Mouse (Mus musculus) neural tube, embryonic 15.5 days (tissue): ENCODE measurements at regions not wholly inside any gene's neighbourhood (a gene's known extent, or its start where the extent isn't known, plus 50 kb on each side); places are given as distances from the start of the nearest gene placed in this dataset.

ENCODE experiments used
- ATAC-seq: fragments of 200-750 bp; cut with Nextera tagmentation; 2 replicates; pipeline ENCODE4 v1.8.0; 2017; ENCODE audit warnings: mild to moderate bottlenecking, moderate TSS enrichment, moderate library complexity; ENCODE audit not compliant: low FRiP score
- H3K27ac ChIP-seq: fragments of 300-500 bp; sonication (generic); replicated peaks from 2 replicates; pipeline ENCODE4 v1.5.1; 2015; ENCODE audit warnings: mild to moderate bottlenecking, inconsistent platforms
- H3K27me3 ChIP-seq: fragments of 300-500 bp; sonication (generic); replicated peaks from 2 replicates; pipeline ENCODE4 v1.6.1; 2015; ENCODE audit warnings: inconsistent platforms
- H3K36me3 ChIP-seq: fragments of 300-500 bp; sonication (generic); 2 replicates; pipeline ENCODE4 v1.6.1; 2015; ENCODE audit warnings: inconsistent platforms
- H3K4me1 ChIP-seq: fragments of 300-500 bp; sonication (generic); 2 replicates; pipeline ENCODE4 v1.6.1; 2015; ENCODE audit warnings: inconsistent platforms
- H3K4me2 ChIP-seq: fragments of 300-500 bp; sonication (generic); 2 replicates; pipeline ENCODE4 v1.6.1; 2015; ENCODE audit warnings: inconsistent platforms, mild to moderate bottlenecking, moderate library complexity
- H3K4me3 ChIP-seq: fragments of 300-500 bp; sonication (generic); replicated peaks from 2 replicates; pipeline ENCODE4 v1.5.1; 2015; ENCODE audit warnings: mild to moderate bottlenecking, inconsistent platforms
- H3K9ac ChIP-seq: fragments of 300-500 bp; sonication (generic); replicated peaks from 2 replicates; pipeline ENCODE4 v1.6.1; 2015; ENCODE audit warnings: mild to moderate bottlenecking, inconsistent platforms
- H3K9me3 ChIP-seq: fragments of 300-500 bp; sonication (generic); replicated peaks from 2 replicates; pipeline ENCODE4 v1.6.1; 2016; ENCODE audit warnings: inconsistent platforms
- WGBS: fragments of 180-500 bp; shearing (Covaris S2); methylation state at CpG from one replicate; pipeline ENCODE4 v1.1.7; 2015; ENCODE audit warnings: mixed read lengths; 5-methylcytosine and 5-hydroxymethylcytosine counted together

DNA sequence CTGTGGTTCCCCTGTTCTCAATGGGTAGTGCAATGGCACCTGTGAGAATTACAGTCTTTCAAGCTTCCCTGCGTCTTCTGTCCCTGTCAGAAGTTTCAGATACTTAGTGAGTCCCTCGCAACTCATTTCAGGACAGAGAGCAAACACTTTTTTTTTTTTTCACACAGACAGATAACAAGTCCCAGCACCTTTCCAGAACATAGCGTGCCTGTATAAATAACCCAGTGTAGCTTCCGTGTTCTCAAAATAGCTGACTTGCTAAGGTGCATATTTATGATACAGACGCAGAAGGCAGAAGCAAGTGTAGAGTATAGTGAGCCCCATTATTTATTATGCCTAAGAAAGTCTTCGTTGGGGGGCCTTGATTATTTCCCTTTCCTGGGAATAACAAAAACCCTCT, 929.4 kb downstream of the Robo2 start:
- 58% methylated on average over 6 of the region's 6 CpGs for WGBS
- H3K9ac ChIP-seq: no peak overlapping the region
- no peaks in the 10 kb centered on the region for H3K9me3 ChIP-seq
- H3K4me3 ChIP-seq: no peak overlapping the region
- no peaks in the 10 kb centered on the region for H3K36me3 ChIP-seq
- H3K27ac ChIP-seq: no peak overlapping the region
- no peaks in the 10 kb centered on the region for H3K27me3 ChIP-seq
- no peak for ATAC-seq
- H3K4me1 ChIP-seq: no peaks in the 10 kb centered on the region
- H3K4me2 ChIP-seq: no peak overlapping the region

DNA sequence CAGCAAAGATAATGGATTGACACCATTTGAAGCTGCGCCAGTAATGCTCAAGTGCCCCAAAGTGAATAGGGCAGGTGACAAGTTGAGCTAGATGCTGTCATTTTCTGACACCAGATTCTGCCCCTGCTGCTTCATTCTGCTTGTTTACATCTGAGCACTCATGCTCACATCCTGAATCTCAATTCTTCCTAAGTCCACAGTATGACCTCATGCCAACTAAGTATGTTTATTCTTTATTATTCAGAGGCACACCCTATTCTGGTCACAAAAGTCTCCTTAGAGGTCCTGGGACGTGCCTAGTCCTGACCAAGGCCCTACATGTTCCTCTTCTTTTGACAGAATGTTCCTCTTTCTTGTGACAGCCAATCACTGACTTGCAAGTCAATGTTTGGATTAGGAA, 938.1 kb downstream of the Robo2 start:
- Histone ChIP-seq H3K4me1 (no peaks in the 10 kb centered on the region), H3K9me3 (no peaks in the 10 kb centered on the region), H3K4me2 (no peak overlapping the region), H3K36me3 (no peaks in the 10 kb centered on the region), H3K27ac (no peak overlapping the region), H3K9ac (no peak overlapping the region), H3K4me3 (no peak overlapping the region), H3K27me3 (no peaks in the 10 kb centered on the region)
- whole genome bisulfite sequencing: 83% methylated on average over 2 of the region's 2 CpGs
- no peak for ATAC-seq

DNA sequence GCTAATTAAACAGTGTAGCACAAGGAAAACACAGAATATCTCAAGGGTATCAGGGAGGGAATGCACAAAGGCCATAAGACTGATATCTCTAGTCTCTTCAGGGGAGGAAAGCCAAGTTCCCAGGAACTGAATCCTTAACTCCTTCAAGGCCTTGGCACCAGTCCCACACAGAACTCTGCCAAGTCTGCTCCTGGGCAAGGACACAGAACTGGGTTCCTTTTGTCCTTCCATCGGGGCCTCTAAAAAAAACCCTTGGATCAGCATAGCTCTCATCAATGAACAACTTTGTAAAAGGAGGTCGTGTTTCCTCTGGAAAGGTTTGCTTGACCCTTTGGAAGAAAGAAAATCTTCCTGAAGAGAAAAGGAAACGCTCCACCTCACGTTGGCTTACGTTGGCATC, 940.1 kb downstream of the Robo2 start:
- H3K36me3 ChIP-seq: no peaks in the 10 kb centered on the region
- no peak for ATAC-seq
- no peak overlapping the region for H3K27ac ChIP-seq
- H3K4me2 ChIP-seq: no peak overlapping the region
- 65% methylated on average over 5 of the region's 5 CpGs for WGBS
- no peak overlapping the region for H3K4me3 ChIP-seq
- H3K9me3 ChIP-seq: no peaks in the 10 kb centered on the region
- no peaks in the 10 kb centered on the region for H3K4me1 ChIP-seq
- no peak overlapping the region for H3K9ac ChIP-seq
- no peaks in the 10 kb centered on the region for H3K27me3 ChIP-seq

DNA sequence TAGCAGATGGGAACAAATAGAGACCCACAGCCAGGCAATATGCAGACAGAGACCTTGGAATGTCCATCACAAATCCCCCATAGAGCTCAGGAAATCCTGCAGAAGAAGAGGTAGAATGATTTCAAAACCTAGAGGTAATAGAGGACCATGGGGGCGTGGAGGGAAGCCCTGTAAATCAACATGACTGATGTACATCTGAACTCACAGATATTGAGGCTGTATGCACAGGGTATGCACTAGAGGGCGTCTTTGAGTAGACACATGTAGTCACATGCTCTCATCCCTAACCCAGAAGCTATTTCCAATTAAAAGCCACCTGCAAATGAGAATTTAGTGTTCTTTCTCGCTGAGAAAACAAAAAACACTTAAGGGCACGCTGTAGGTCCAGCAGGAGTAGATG, 941.1 kb downstream of the Robo2 start:
- H3K27me3 ChIP-seq: no peaks in the 10 kb centered on the region
- no peaks in the 10 kb centered on the region for H3K36me3 ChIP-seq
- no peak overlapping the region for H3K27ac ChIP-seq
- WGBS: 57% methylated on average over 4 of the region's 4 CpGs
- no peaks in the 10 kb centered on the region for H3K9me3 ChIP-seq
- H3K4me3 ChIP-seq: no peak overlapping the region
- no peaks in the 10 kb centered on the region for H3K4me1 ChIP-seq
- no peak for ATAC-seq
- H3K4me2 ChIP-seq: no peak overlapping the region
- H3K9ac ChIP-seq: no peak overlapping the region

DNA sequence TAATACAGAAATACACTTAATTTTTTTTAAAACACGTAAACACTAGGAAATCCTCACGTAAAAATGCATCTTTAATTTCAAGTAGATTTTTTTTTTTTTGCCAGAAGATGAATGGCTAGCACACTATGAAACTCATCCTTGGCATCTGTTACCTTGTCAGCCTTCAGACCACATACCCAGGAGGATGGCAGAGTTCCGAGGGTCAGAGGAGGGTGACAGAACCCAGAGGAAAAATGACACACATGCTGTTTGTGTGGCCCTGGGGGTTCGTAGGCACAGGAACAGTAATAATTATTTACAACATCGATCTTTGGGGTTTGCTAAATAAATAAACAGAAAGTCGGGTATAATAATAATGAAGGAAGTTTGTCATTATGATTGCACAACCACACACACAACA, 945.3 kb downstream of the Robo2 start:
- Histone ChIP-seq H3K4me3 (no peak overlapping the region), H3K27ac (no peak overlapping the region), H3K9me3 (no peaks in the 10 kb centered on the region), H3K27me3 (no peaks in the 10 kb centered on the region), H3K4me2 (no peak overlapping the region), H3K4me1 (no peaks in the 10 kb centered on the region), H3K36me3 (no peaks in the 10 kb centered on the region), H3K9ac (no peak overlapping the region)
- 45% methylated on average over 6 of the region's 6 CpGs for WGBS
- no peak for ATAC-seq

DNA sequence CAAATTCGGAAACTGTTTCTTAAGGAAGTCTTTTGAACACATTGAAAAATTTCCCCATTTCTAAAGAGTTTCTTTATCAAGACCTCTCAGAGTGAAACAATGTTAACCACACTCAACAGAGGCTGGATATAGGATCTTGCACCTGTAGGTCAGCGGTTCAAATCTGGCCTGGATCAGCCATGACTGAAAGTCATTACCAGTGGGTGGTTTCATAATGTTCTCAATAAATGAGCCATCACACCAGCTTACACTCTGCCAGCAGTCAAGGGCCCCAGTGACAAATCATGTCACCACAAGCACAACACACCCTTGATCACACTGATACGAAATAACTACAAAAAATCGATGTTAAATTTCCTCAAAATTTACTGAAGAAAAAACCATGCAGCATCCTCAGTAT, 949.1 kb downstream of the Robo2 start:
- H3K9me3 ChIP-seq: no peaks in the 10 kb centered on the region
- H3K27ac ChIP-seq: no peak overlapping the region
- no peaks in the 10 kb centered on the region for H3K4me1 ChIP-seq
- H3K4me3 ChIP-seq: no peak overlapping the region
- whole genome bisulfite sequencing: 91% methylated on average over 4 of the region's 4 CpGs
- no peaks in the 10 kb centered on the region for H3K27me3 ChIP-seq
- ATAC-seq: no peak
- no peak overlapping the region for H3K9ac ChIP-seq
- no peaks in the 10 kb centered on the region for H3K36me3 ChIP-seq
- no peak overlapping the region for H3K4me2 ChIP-seq

DNA sequence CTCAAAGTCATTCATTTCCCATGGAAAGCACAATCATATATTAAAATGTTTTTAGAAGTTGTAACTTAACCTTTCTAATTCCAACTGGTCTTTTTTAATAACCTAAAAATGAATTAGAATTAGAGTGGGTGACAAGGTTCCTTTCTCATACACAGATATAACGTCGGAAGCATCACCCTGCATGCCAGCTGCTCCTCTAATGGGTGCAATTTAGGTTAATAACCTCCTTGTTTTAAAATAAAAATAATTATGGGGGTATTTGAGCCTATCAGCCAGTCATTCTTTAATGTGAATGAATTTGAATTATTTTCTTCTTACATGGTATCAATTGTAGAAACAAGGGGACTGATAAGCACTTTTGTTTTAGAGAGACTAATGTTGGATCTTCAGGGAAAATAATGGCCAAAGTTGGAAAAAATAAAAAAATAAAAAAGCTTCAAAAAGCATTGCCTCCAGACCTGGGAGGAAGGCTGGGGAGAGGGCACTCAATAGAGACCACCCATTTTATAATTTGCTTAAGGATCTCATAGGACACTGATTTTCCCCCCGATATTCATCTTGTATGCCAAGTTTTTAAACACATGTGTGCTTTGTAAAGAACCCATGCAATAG, 960.9 kb downstream of the Robo2 start:
- H3K27ac ChIP-seq: no peak overlapping the region
- H3K4me1 ChIP-seq: no peaks in the 10 kb centered on the region
- ATAC-seq: no peak
- no peak overlapping the region for H3K4me3 ChIP-seq
- no peak overlapping the region for H3K9ac ChIP-seq
- no peaks in the 10 kb centered on the region for H3K9me3 ChIP-seq
- WGBS: 78% methylated on average over 3 of the region's 3 CpGs
- H3K4me2 ChIP-seq: no peak overlapping the region
- no peaks in the 10 kb centered on the region for H3K36me3 ChIP-seq
- no peaks in the 10 kb centered on the region for H3K27me3 ChIP-seq

DNA sequence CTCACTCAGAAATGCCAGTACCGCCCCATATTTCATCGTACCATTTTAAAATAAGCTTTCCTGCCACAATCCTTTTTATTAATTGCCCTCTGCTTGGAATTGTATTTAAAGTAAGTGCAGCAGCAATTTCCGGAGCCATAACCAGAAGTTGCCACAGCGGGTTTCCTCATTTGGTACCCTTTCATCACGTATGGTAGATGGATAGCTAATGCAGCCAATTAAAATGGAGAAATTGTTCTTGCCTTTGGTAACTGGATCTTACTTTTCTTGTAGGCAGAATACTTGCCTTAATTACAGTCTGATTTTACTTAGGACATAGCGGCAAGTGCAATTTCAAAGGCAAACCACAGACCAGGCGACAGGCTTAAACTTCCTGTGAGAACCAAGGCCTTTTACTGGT, 961.8 kb downstream of the Robo2 start:
- Histone ChIP-seq H3K4me2 (no peak overlapping the region), H3K27ac (no peak overlapping the region), H3K9me3 (no peaks in the 10 kb centered on the region), H3K9ac (no peak overlapping the region), H3K27me3 (no peaks in the 10 kb centered on the region), H3K4me3 (no peak overlapping the region), H3K4me1 (no peaks in the 10 kb centered on the region), H3K36me3 (no peaks in the 10 kb centered on the region)
- ATAC-seq: no peak
- WGBS: 85% methylated on average over 7 of the region's 7 CpGs

DNA sequence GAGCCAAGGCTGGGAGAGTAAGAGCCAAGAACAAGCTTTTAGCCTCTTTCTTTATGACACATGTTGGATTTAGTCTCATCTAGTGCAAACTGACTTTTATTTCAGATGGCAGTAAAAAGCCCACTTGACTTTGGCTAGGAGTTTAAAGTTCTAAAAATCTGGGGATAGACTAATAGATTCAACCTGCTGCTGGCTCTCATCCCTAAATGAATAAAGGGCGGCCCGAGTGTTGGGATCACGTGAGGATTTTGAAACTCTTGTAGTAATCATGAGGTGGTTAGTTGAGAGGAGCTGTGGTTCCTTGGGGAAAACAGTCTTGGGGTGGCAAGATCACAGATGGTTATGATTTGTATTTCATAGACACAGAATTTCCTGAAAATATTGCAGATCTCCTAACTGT, 975.9 kb downstream of the Robo2 start:
- 85% methylated on average over 3 of the region's 3 CpGs for WGBS
- Histone ChIP-seq H3K4me1 (no peaks in the 10 kb centered on the region), H3K36me3 (no peaks in the 10 kb centered on the region), H3K27me3 (no peaks in the 10 kb centered on the region), H3K9ac (no peak overlapping the region), H3K9me3 (no peaks in the 10 kb centered on the region), H3K4me2 (no peak overlapping the region), H3K4me3 (no peak overlapping the region), H3K27ac (no peak overlapping the region)
- no peak for ATAC-seq

DNA sequence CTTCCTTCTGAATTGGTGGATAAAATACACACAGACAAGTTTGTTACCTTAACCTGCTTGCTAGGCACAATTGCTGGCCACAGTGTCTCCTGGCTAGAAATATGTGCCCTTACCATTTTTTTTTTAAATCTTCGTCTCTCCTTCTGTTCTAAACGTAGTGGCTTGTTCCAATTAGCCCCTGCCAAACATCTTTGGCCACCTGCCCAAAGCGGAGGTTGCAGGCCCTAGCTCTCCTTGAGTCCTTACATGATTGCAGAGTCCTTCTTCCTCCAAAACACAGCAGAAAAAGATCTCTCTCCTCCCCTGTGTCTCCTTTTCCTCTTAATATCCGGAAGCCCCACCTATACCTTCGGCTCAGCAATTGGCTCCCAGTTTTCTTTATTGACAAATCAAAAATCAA, 986.8 kb downstream of the Robo2 start:
- ATAC-seq: no peak
- WGBS: 80% methylated on average over 5 of the region's 5 CpGs
- H3K4me3 ChIP-seq: no peak overlapping the region
- H3K4me2 ChIP-seq: no peak overlapping the region
- no peak overlapping the region for H3K9ac ChIP-seq
- H3K27me3 ChIP-seq: no peaks in the 10 kb centered on the region
- H3K9me3 ChIP-seq: no peaks in the 10 kb centered on the region
- no peaks in the 10 kb centered on the region for H3K36me3 ChIP-seq
- no peaks in the 10 kb centered on the region for H3K4me1 ChIP-seq
- H3K27ac ChIP-seq: no peak overlapping the region

DNA sequence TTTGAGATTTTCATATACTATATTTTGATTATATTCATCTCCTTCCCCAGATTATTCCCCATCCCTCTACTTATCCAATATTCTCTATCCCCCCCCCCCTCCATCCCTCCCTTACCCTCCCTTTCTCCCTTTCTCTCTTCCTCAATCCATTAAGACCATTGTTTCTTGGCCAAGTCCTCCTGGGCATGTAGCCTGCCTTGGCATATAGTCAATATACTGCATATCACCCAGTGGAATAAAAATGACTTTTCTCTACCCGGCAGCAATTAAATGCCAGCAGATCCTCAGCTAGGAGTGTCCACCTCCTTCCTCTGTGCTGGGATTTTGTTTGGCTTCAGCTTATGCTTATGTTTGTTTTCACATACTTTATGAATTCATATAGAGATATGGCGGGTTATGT, 987.3 kb downstream of the Robo2 start:
- ATAC-seq: no peak
- H3K27me3 ChIP-seq: no peaks in the 10 kb centered on the region
- H3K9ac ChIP-seq: no peak overlapping the region
- no peak overlapping the region for H3K27ac ChIP-seq
- H3K4me1 ChIP-seq: no peaks in the 10 kb centered on the region
- no peaks in the 10 kb centered on the region for H3K36me3 ChIP-seq
- H3K9me3 ChIP-seq: no peaks in the 10 kb centered on the region
- 77% methylated on average over 2 of the region's 2 CpGs for WGBS
- no peak overlapping the region for H3K4me3 ChIP-seq
- H3K4me2 ChIP-seq: no peak overlapping the region

DNA sequence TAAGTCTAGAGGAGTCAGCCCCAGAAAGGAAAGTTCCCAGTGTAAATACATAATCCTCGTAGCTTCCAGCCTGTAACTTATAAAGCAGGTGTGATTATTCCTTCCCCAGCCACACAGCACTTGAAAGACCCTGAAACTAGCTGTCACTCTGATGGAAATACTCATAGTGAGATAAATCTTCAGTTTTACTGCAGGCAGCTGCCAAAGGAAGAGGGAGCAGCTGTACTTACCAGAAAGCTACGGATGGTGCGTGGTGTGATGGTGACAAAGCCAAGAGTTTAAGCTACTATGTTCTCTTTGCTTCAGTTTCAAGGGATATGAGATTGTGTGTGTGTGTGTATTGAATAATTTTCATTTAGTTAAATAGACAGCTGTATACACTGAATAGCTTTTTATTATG, 1007.1 kb downstream of the Robo2 start:
- Histone ChIP-seq H3K27me3 (no peaks in the 10 kb centered on the region), H3K9ac (no peak overlapping the region), H3K4me2 (no peak overlapping the region), H3K9me3 (no peaks in the 10 kb centered on the region), H3K27ac (no peak overlapping the region), H3K4me1 (0 out of 2 replicates have a peak, but pooled peaks cover 8% of the 10 kb centered on the region), H3K36me3 (no peaks in the 10 kb centered on the region), H3K4me3 (no peak overlapping the region)
- 26% methylated on average over 3 of the region's 3 CpGs for WGBS
- no peak for ATAC-seq

DNA sequence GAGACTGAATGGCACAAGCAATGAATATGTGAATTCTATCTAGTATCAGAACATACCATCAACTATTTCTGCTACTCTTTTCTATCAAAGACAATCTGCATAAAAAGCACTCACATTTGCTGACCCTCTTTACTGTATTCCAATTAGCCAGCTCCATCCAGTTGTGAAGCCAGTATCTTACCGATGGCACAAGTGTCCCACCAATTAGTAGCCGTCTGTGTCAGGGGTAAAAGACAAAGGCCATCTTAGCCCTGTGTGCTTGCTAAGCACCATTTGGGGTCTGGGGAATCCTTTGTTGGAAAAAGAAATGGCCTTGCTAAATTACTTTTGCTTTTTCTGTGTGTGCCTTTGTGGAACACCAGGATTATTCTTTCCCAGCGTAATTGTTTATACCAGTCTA, 1007.5 kb downstream of the Robo2 start:
- 25% methylated on average over 3 of the region's 3 CpGs for WGBS
- no peak for ATAC-seq

More for the DNA sequence above, 1007.5 kb downstream of the Robo2 start:
- Histone ChIP-seq H3K27ac (no peak overlapping the region), H3K9ac (no peak overlapping the region), H3K27me3 (no peaks in the 10 kb centered on the region), H3K4me3 (no peak overlapping the region), H3K36me3 (no peaks in the 10 kb centered on the region), H3K4me2 (no peak overlapping the region), H3K4me1 (0 out of 2 replicates have a peak, but pooled peaks cover 8% of the 10 kb centered on the region), H3K9me3 (no peaks in the 10 kb centered on the region)
